Mouse (Mus musculus) myocyte (in vitro differentiated cells): ENCODE data around the gene Tead3.

Experiments used
- MAX ChIP-seq: IDR thresholded peaks from one replicate; pipeline ENCODE4 v1.6.1; 2011; ENCODE audit warnings: low read depth, mild to moderate bottlenecking, control low read depth
- POLR2A ChIP-seq: IDR thresholded peaks from one replicate; pipeline ENCODE4 v1.6.1; 2011; ENCODE audit warnings: low read depth, mild to moderate bottlenecking, control low read depth, moderate library complexity; ENCODE audit not compliant: insufficient read length
- SRF ChIP-seq: IDR thresholded peaks from one replicate; pipeline ENCODE4 v1.6.1; 2011; ENCODE audit warnings: low read depth; ENCODE audit not compliant: control insufficient read depth, insufficient read length

- TF ChIP-seq MAX (no peak), SRF (peak; percentile 12), POLR2A (no peak)
Observed at GRCm38 (mm10) chr17:28368449-28368848, 17.8 kb upstream of the Tead3 start.
